29 mouse cellular contexts compared by ENCODE assay signal in the genomic region with DNA sequence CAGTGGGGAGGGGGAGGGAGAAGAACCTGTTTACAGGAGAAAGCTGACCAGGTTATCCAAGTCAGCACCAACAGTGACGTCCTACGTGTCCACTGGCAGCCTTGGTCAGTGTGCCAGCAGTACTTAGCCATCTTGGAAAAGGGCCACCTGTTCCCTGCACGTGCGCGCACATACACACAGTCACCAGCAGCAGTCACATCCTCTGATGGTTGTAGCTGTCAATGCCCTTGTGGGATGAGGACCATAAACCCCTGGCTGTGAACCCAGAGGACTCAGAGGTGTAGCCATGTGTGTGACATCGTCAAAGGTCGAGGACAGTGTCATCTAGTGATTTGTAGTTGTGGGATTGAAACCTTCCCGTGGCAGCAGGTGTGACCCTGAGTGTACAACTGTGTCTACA. TPM values are rescaled to one million over a fixed set of nuclear protein-coding genes. Genes with fewer than 3 reads are reported as not detected.
DNase-seq lines count a peak whose midpoint lies in the region; ATAC-seq and TF ChIP-seq lines count a peak whose summit lies in the region.
"Had no signal": no experiment of that assay in that cellular context is flagged by ENCODE, and none has a peak within 500 bp of the region (broad histone marks: within the 10 kb centered on the region; RNA-seq: fewer than 3 reads in every experiment).

No protein-coding gene starts in this region.

- peak; percentile 31 for ATAC-seq in heart, postnatal 0 days (ENCODE audit: insufficient read depth, low read depth)
- no peak for ATAC-seq in hindbrain, embryonic 13.5 days (ENCODE audit: low FRiP score)
- ATAC-seq: forebrain, embryonic 13.5 days; midbrain, embryonic 13.5 days had no signal

- TF ChIP-seq EP300 in heart, adult 2 months (IDR thresholded peaks at IDR 0.05; ENCODE audit: insufficient read depth, low read depth, low read length) = 0 out of 2 replicates have a peak, but pooled peaks have one; percentile 31
- TF ChIP-seq EP300 in heart, postnatal 0 days (IDR thresholded peaks at IDR 0.05; ENCODE audit: low read depth) = no peak

- H3K9me3 ChIP-seq in heart, postnatal 0 days (replicated peaks; ENCODE audit: control insufficient read depth, low read length) = no peaks in the 10 kb centered on the region
- H3K9me3 ChIP-seq in hindbrain, embryonic 13.5 days = no peaks in the 10 kb centered on the region
- H3K9me3 ChIP-seq: forebrain, embryonic 13.5 days; hindbrain, embryonic 15.5 days; kidney, embryonic 15.5 days; liver, embryonic 13.5 days; midbrain, embryonic 13.5 days; neural tube, embryonic 13.5 days had no signal

- H3K27me3 ChIP-seq in heart, adult 2 months (ENCODE audit: control insufficient read depth, insufficient read depth, low read length) = no peaks in the 10 kb centered on the region
- H3K27me3 ChIP-seq in heart, postnatal 0 days (ENCODE audit: control insufficient read depth, insufficient read depth, low read length) = no peaks in the 10 kb centered on the region
- no peaks in the 10 kb centered on the region for H3K27me3 ChIP-seq in hindbrain, embryonic 13.5 days
- H3K27me3 ChIP-seq: hindbrain, embryonic 15.5 days; liver, embryonic 13.5 days; midbrain, embryonic 13.5 days; neural tube, embryonic 13.5 days had no signal

- intact Hi-C loops in heart, adult 2 months (cut with DNase I) = no loop called here

- H3K27ac ChIP-seq in heart, adult 2 months = no peak overlapping the region
- peak overlapping the region; percentile 64 for H3K27ac ChIP-seq in heart, postnatal 0 days (ENCODE audit: low read depth)
- H3K27ac ChIP-seq in hindbrain, embryonic 13.5 days = no peak overlapping the region
- H3K27ac ChIP-seq: forebrain, embryonic 13.5 days; hindbrain, embryonic 15.5 days; kidney, embryonic 15.5 days; liver, embryonic 13.5 days; macrophage; midbrain, embryonic 13.5 days; neural tube, embryonic 13.5 days had no signal

- 60% methylated on average over 8 of the region's 8 CpGs for WGBS in heart, adult 2 months
- 51% methylated on average over 8 of the region's 8 CpGs for WGBS in heart, postnatal 0 days
- WGBS in hindbrain, embryonic 13.5 days = 90% methylated on average over 8 of the region's 8 CpGs

- H3K4me3 ChIP-seq in heart, adult 2 months = no peak overlapping the region
- no peak overlapping the region for H3K4me3 ChIP-seq in heart, postnatal 0 days (ENCODE audit: low read depth, low read length)
- H3K4me3 ChIP-seq in hindbrain, embryonic 13.5 days = no peak overlapping the region
- H3K4me3 ChIP-seq: forebrain, embryonic 13.5 days; hindbrain, embryonic 15.5 days; kidney, embryonic 15.5 days; liver, embryonic 13.5 days; midbrain, embryonic 13.5 days; neural tube, embryonic 13.5 days had no signal

- no peak for TF ChIP-seq CTCF in heart, adult 2 months (IDR thresholded peaks at IDR 0.05)
- TF ChIP-seq CTCF in heart, postnatal 0 days (IDR thresholded peaks at IDR 0.05; ENCODE audit: low read depth) = no peak

- no peak overlapping the region for H3K9ac ChIP-seq in heart, adult 2 months (ENCODE audit: low read depth, low read length)
- no peak overlapping the region for H3K9ac ChIP-seq in heart, postnatal 0 days (replicated peaks; ENCODE audit: low read depth, low read length)
- no peak overlapping the region for H3K9ac ChIP-seq in hindbrain, embryonic 13.5 days
- H3K9ac ChIP-seq: forebrain, embryonic 13.5 days; hindbrain, embryonic 15.5 days; kidney, embryonic 15.5 days; liver, embryonic 13.5 days; midbrain, embryonic 13.5 days; neural tube, embryonic 13.5 days had no signal

- H3K4me2 ChIP-seq in heart, postnatal 0 days (ENCODE audit: low read depth, low read length) = no peak overlapping the region
- no peak overlapping the region for H3K4me2 ChIP-seq in hindbrain, embryonic 13.5 days
- H3K4me2 ChIP-seq: forebrain, embryonic 13.5 days; hindbrain, embryonic 15.5 days; kidney, embryonic 15.5 days; liver, embryonic 13.5 days; midbrain, embryonic 13.5 days; neural tube, embryonic 13.5 days had no signal

- H3K36me3 ChIP-seq in heart, adult 2 months (ENCODE audit: control insufficient read depth, insufficient read depth, low read length) = no peaks in the 10 kb centered on the region
- no peaks in the 10 kb centered on the region for H3K36me3 ChIP-seq in heart, postnatal 0 days (replicated peaks; ENCODE audit: control insufficient read depth, insufficient read depth, low read length)
- no peaks in the 10 kb centered on the region for H3K36me3 ChIP-seq in hindbrain, embryonic 13.5 days
- H3K36me3 ChIP-seq: hindbrain, embryonic 15.5 days; kidney, embryonic 15.5 days; liver, embryonic 13.5 days; midbrain, embryonic 13.5 days; neural tube, embryonic 13.5 days had no signal

- H3K4me1 ChIP-seq in heart, adult 2 months (ENCODE audit: control insufficient read depth, insufficient read depth, low read length) = peaks cover 3% of the 10 kb centered on the region; the same call in 1 of the 2 replicates
- peaks cover 28% of the 10 kb centered on the region for H3K4me1 ChIP-seq in heart, postnatal 0 days (ENCODE audit: control insufficient read depth, insufficient read depth)
- H3K4me1 ChIP-seq in hindbrain, embryonic 13.5 days (replicated peaks) = peaks cover 18% of the 10 kb centered on the region; the same call in 1 of the 2 replicates

- DNase-seq in heart, adult 2 months = peak in 1 of 2 experiments; percentile 45
- no peak for DNase-seq in heart, adult 11 months
- peak; percentile 32 for DNase-seq in heart, postnatal 0 days (ENCODE audit: low spot score)
- DNase-seq in heart, adult 8-10 months (ENCODE audit: low spot score) = no peak
- DNase-seq in adrenal gland, postnatal 10 days = peak; percentile 54
- peak; percentile 50 for DNase-seq in heart, postnatal 4 days
- DNase-seq: cerebellum, adult 8-10 months; cerebellum, postnatal 36 days; gastrocnemius, postnatal 10 days; kidney, adult 18-20 months; kidney, postnatal 25 days; liver, embryonic 13.5 days; lung, adult 2 months; right cerebral cortex, postnatal 4 days; thymus, postnatal 14 days had no signal

- no peaks in the 10 kb centered on the region for H3K79me2 ChIP-seq in heart, adult 2 months (replicated peaks; ENCODE audit: control insufficient read depth, insufficient read depth, low read length)

- TF ChIP-seq POLR2A in heart, adult 2 months (IDR thresholded peaks at IDR 0.05; ENCODE audit: insufficient read depth, low read depth, low read length) = no peak

RNA-seq across cellular contexts. Expression of gene Spocd1, which starts 4.9 kb away (rescaled TPM):
- total RNA-seq in heart, adult 2 months (2021) = under 1 TPM in 1 of 2 experiments, not detected in 1; 0.07 TPM
- polyA plus RNA-seq in heart, adult 2 months (2012; rRNA removed) = not detected in 2 replicates
- total RNA-seq in heart, postnatal 0 days (2014; rRNA removed; ENCODE audit: low replicate concordance) = 0.70 TPM in 1 of 2 replicates, not detected in the other
- polyA plus RNA-seq in heart, postnatal 0 days (2015; fragmentation: Nextera tagmentation; extraction: Ambion mirVana) = 0.04 and 0.05 TPM in 2 replicates
- total RNA-seq in heart, adult 8-10 months (2022) = under 1 TPM in 1 of 4 experiments, not detected in 3; 0.09 TPM
- under 1 TPM; 0.15 to 0.30 TPM for total RNA-seq in adrenal gland, postnatal 10 days (2021)
- total RNA-seq in heart, postnatal 4 days (2021) = under 1 TPM in 1 of 2 experiments, not detected in 1; 0.11 TPM
- not detected in 2 replicates for polyA plus RNA-seq in hindbrain, embryonic 13.5 days (2015; fragmentation: Nextera tagmentation; extraction: Ambion mirVana)
- total RNA-seq: gastrocnemius, postnatal 10 days; hematopoietic stem cell, adult 5-6 weeks; megakaryocyte-erythroid progenitor cell, adult 5-6 weeks had no signal
- polyA plus RNA-seq: embryonic facial prominence, embryonic 11.5 days; forebrain, embryonic 13.5 days; gonadal fat pad, adult 2 months; kidney, embryonic 15.5 days; limb, embryonic 11.5 days; liver, embryonic 13.5 days; lung, adult 2 months; macrophage; midbrain, embryonic 13.5 days; neural tube, embryonic 13.5 days; stomach, embryonic 16.5 days; urinary bladder, adult 2 months had no signal

Comparison
In these comparisons a context has a peak if more than half of its experiments do, and no peak if none do; other contexts are left out.
1. DNase-seq: peak in heart, postnatal 0 days (single experiment), adrenal gland, postnatal 10 days (single experiment) and heart, postnatal 4 days (single experiment); none in heart, adult 11 months (single experiment) and heart, adult 8-10 months (single experiment).